Mouse (Mus musculus): Measurements from ENCODE around the gene Podxl2. TPM values are rescaled to one million over a fixed set of nuclear protein-coding genes. Genes with fewer than 3 reads are reported as not detected.

Podxl2 gene
- polyA plus RNA-seq, 1 experiment = 12.5 TPM

GRCm38 (mm10) chr6:88828206-88829009 is 46.4 kb downstream of the Podxl2 start:
- TF ChIP-seq CTCF (conservative IDR thresholded peaks at IDR 0.05; ENCODE audit: insufficient read depth, insufficient read length, low read depth, low read length) = no peak
- no peak for TF ChIP-seq POLR2A (IDR thresholded peaks at IDR 0.05; ENCODE audit: low read depth, low read length)
- H3K27me3 ChIP-seq (replicated peaks; ENCODE audit: control insufficient read depth, insufficient read depth, low read length) = no peaks in the 10 kb centered on the region
- H3K4me1 ChIP-seq (ENCODE audit: control insufficient read depth, insufficient read depth, low read length) = 0 out of 2 replicates have a peak, but pooled peaks cover under 1% of the 10 kb centered on the region
- WGBS = 66% methylated on average over 15 of the region's 15 CpGs
- no peaks in the 10 kb centered on the region for H3K36me3 ChIP-seq (ENCODE audit: control insufficient read depth, insufficient read depth, low read length)
- DNase-seq = no peak
- no peak overlapping the region for H3K4me3 ChIP-seq (ENCODE audit: insufficient read depth, low read depth, low read length)
- H3K27ac ChIP-seq (ENCODE audit: insufficient read depth, low read depth, low read length) = no peak overlapping the region

- no peak for DNase-seq
- H3K27ac ChIP-seq (ENCODE audit: insufficient read depth, low read depth, low read length) = no peak overlapping the region
- WGBS = 75% methylated on average over 13 of the region's 13 CpGs
- TF ChIP-seq CTCF (conservative IDR thresholded peaks at IDR 0.05; ENCODE audit: insufficient read depth, insufficient read length, low read depth, low read length) = no peak
- TF ChIP-seq POLR2A (IDR thresholded peaks at IDR 0.05; ENCODE audit: low read depth, low read length) = no peak
- H3K4me3 ChIP-seq (ENCODE audit: insufficient read depth, low read depth, low read length) = no peak overlapping the region
- H3K27me3 ChIP-seq (replicated peaks; ENCODE audit: control insufficient read depth, insufficient read depth, low read length) = no peaks in the 10 kb centered on the region
- no peaks in the 10 kb centered on the region for H3K4me1 ChIP-seq (ENCODE audit: control insufficient read depth, insufficient read depth, low read length)
- no peaks in the 10 kb centered on the region for H3K36me3 ChIP-seq (ENCODE audit: control insufficient read depth, insufficient read depth, low read length)
Measured at GRCm38 (mm10) chr6:88827395-88828205, 47.2 kb downstream of the Podxl2 start.

- WGBS = 79% methylated on average over 3 of the region's 3 CpGs
- no peak for TF ChIP-seq CTCF (conservative IDR thresholded peaks at IDR 0.05; ENCODE audit: insufficient read depth, insufficient read length, low read depth, low read length)
- TF ChIP-seq POLR2A (IDR thresholded peaks at IDR 0.05; ENCODE audit: low read depth, low read length) = no peak
- no peak overlapping the region for H3K27ac ChIP-seq (ENCODE audit: insufficient read depth, low read depth, low read length)
- no peak for DNase-seq
- no peaks in the 10 kb centered on the region for H3K4me1 ChIP-seq (ENCODE audit: control insufficient read depth, insufficient read depth, low read length)
- no peaks in the 10 kb centered on the region for H3K36me3 ChIP-seq (ENCODE audit: control insufficient read depth, insufficient read depth, low read length)
- H3K27me3 ChIP-seq (replicated peaks; ENCODE audit: control insufficient read depth, insufficient read depth, low read length) = no peaks in the 10 kb centered on the region
- H3K4me3 ChIP-seq (ENCODE audit: insufficient read depth, low read depth, low read length) = no peak overlapping the region
Measured at GRCm38 (mm10) chr6:88826965-88827364, 47.9 kb downstream of the Podxl2 start.

GRCm38 (mm10) chr6:88826545-88826944 is 48.3 kb downstream of the Podxl2 start:
- 50% methylated on average over 6 of the region's 6 CpGs for WGBS
- no peaks in the 10 kb centered on the region for H3K4me1 ChIP-seq (ENCODE audit: control insufficient read depth, insufficient read depth, low read length)
- no peak overlapping the region for H3K27ac ChIP-seq (ENCODE audit: insufficient read depth, low read depth, low read length)
- peak; percentile 51 for DNase-seq
- TF ChIP-seq POLR2A (IDR thresholded peaks at IDR 0.05; ENCODE audit: low read depth, low read length) = no peak
- TF ChIP-seq CTCF (conservative IDR thresholded peaks at IDR 0.05; ENCODE audit: insufficient read depth, insufficient read length, low read depth, low read length) = peak; percentile 36; the same call in 1 of the 2 replicates
- no peaks in the 10 kb centered on the region for H3K27me3 ChIP-seq (replicated peaks; ENCODE audit: control insufficient read depth, insufficient read depth, low read length)
- no peak overlapping the region for H3K4me3 ChIP-seq (ENCODE audit: insufficient read depth, low read depth, low read length)
- H3K36me3 ChIP-seq (ENCODE audit: control insufficient read depth, insufficient read depth, low read length) = no peaks in the 10 kb centered on the region

GRCm38 (mm10) chr6:88826088-88826487 is 48.8 kb downstream of the Podxl2 start:
- no peak overlapping the region for H3K4me3 ChIP-seq (ENCODE audit: insufficient read depth, low read depth, low read length)
- TF ChIP-seq CTCF (conservative IDR thresholded peaks at IDR 0.05; ENCODE audit: insufficient read depth, insufficient read length, low read depth, low read length) = no peak
- no peak for TF ChIP-seq POLR2A (IDR thresholded peaks at IDR 0.05; ENCODE audit: low read depth, low read length)
- 53% methylated on average over 3 of the region's 3 CpGs for WGBS
- no peak for DNase-seq
- no peaks in the 10 kb centered on the region for H3K27me3 ChIP-seq (replicated peaks; ENCODE audit: control insufficient read depth, insufficient read depth, low read length)
- no peaks in the 10 kb centered on the region for H3K36me3 ChIP-seq (ENCODE audit: control insufficient read depth, insufficient read depth, low read length)
- H3K4me1 ChIP-seq (ENCODE audit: control insufficient read depth, insufficient read depth, low read length) = peaks cover 2% of the 10 kb centered on the region; the same call in 1 of the 2 replicates
- no peak overlapping the region for H3K27ac ChIP-seq (ENCODE audit: insufficient read depth, low read depth, low read length)

DNA sequence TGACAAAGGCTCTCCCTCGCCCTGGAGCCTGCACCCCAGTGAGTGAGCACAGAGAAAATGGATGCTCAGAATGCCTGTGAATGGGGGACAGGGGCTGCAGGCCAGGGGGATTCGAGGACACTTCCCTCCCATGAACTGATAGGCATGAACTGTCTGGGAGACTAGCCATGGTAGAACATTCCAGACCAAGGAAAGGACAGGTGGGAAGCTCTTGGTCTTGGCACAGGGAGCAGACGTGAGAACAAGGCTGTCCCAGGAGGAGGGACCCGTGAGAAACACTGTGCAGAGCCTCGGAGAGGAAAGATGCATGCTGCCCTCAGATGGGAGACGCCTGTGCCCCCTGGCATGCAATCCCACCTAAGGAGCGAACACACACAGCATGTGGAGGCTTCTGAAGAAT is 50.7 kb downstream of the Podxl2 start:
- H3K4me1 ChIP-seq (ENCODE audit: control insufficient read depth, insufficient read depth, low read length) = peaks cover 6% of the 10 kb centered on the region; the same call in 1 of the 2 replicates
- no peak for DNase-seq
- H3K4me3 ChIP-seq (ENCODE audit: insufficient read depth, low read depth, low read length) = no peak overlapping the region
- 83% methylated on average over 7 of the region's 7 CpGs for WGBS
- no peaks in the 10 kb centered on the region for H3K27me3 ChIP-seq (replicated peaks; ENCODE audit: control insufficient read depth, insufficient read depth, low read length)
- H3K27ac ChIP-seq (ENCODE audit: insufficient read depth, low read depth, low read length) = no peak overlapping the region
- TF ChIP-seq CTCF (conservative IDR thresholded peaks at IDR 0.05; ENCODE audit: insufficient read depth, insufficient read length, low read depth, low read length) (no peak), POLR2A (IDR thresholded peaks at IDR 0.05; ENCODE audit: low read depth, low read length) (no peak)
- no peaks in the 10 kb centered on the region for H3K36me3 ChIP-seq (ENCODE audit: control insufficient read depth, insufficient read depth, low read length)

DNA sequence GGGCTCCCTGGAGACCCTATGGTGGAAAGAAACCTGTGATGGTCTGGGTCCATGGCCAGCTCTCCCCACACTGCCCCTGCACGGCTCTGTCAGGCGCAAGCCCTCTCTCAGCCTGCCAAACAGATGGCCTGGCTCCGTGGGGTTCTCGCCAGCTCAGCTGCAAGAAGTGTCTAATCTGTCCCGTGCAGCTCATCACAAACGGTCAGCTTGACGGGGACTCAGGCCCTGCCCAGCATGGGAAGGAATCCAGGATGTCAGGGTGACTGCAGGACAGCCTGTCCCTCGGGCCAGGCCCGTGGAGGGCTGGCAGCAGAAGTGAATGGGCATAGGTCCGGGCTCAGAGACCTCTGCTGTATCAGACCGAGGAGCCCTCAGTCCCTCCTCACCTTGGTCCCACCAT is 52.9 kb downstream of the Podxl2 start:
- Histone ChIP-seq H3K4me1 (ENCODE audit: control insufficient read depth, insufficient read depth, low read length) (peaks cover 6% of the 10 kb centered on the region; the same call in 1 of the 2 replicates), H3K36me3 (ENCODE audit: control insufficient read depth, insufficient read depth, low read length) (no peaks in the 10 kb centered on the region), H3K4me3 (ENCODE audit: insufficient read depth, low read depth, low read length) (no peak overlapping the region), H3K27ac (ENCODE audit: insufficient read depth, low read depth, low read length) (no peak overlapping the region), H3K27me3 (replicated peaks; ENCODE audit: control insufficient read depth, insufficient read depth, low read length) (no peaks in the 10 kb centered on the region)
- TF ChIP-seq POLR2A (IDR thresholded peaks at IDR 0.05; ENCODE audit: low read depth, low read length) (no peak), CTCF (conservative IDR thresholded peaks at IDR 0.05; ENCODE audit: insufficient read depth, insufficient read length, low read depth, low read length) (no peak)
- WGBS = 62% methylated on average over 11 of the region's 11 CpGs
- no peak for DNase-seq

Measured in kidney, adult 2 months (tissue).